Mouse (Mus musculus) ovary, postnatal 36 days (tissue): Measurements from ENCODE around the gene Asb17.
"Not testable (repeated sequence)": the region's sequence is repeated elsewhere in the genome, so short reads cannot be mapped to it uniquely, and the experiment has no call there.

Experiments used
- DNase-seq: peaks from one replicate; pipeline ENCODE4 v3.0.0; 2022; ENCODE audit warnings: low spot score, mixed read lengths

The Asb17 gene

DNA sequence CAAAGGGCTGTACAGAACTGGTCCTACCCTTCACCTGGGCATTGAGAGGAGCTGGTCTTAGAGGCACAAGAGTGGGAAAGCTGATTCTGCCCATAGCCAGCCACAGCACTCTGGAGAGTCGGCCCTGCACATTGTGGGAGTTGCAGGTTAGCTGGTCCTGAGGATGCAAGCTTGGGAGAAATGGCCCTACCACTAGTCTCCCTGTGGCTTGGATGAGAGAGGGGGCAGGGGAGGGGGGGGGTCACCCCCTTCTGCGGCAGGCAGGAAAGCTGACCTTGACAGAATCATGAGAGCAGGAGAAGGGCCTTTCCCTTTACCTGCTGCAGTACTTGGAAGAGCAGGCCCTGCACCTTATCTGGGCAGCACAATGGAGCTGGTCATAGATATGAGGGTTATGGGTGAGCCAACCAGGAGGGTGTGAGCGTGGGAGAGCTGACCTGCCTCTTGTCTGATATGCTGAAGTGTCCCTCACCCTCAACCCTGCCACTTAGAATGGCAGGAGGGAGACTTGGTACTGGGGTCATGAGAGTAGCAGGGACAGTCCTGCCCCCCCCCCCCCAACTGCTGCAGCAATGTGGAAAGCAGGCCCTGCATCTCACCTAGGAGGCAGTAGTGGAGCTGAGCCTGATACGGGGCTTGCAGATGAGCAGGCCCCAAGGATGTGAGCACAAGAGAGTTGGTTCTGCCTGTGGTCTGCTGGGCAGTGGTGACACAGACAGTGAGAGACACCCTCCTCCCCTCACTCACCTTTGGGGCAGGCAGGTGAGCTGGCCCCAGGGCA is 11.9 kb upstream of the Asb17 start:
- DNase-seq: no peak

DNA sequence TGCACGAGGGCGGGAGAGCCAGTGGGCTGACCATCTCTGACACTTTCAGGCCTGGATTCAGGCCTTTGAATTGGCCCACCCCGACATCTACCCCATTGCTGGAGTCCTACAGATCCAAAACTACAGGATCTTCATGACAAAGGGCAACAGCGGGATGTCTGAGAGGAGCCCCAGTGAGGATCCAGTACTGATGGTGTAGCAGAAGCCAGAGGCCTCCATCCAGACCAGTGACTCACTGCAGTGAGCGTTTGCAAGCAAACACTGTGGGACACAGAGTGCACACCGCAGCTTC is 11.4 kb upstream of the Asb17 start:
- DNase-seq: no peak

DNA sequence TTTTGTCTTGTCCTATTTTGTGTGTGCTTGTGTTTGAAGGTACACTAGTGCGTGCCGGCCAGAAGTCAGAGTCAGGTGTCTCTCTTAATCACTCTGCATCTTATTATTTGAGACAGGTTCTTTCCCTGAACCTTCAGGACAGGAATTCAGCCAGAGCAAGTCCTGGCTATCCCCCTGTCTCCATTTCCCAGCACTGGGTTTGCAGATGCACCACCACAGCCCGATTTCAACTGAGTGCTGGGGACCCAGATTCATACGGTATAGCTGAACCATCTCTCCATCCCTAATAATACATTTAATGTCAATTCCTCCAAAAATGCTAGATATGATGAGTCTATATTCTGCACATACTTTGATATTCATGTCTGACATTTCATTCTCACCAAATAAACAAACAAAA is 9.9 kb upstream of the Asb17 start:
- no peak for DNase-seq

- peak; percentile 55 for DNase-seq
These were observed 8.4 kb upstream of the Asb17 start for GRCm38 (mm10) chr3:153835455-153836086.

GRCm38 (mm10) chr3:153836316-153836715 is 7.7 kb upstream of the Asb17 start:
- no peak for DNase-seq

GRCm38 (mm10) chr3:153837593-153837992 is 6.4 kb upstream of the Asb17 start:
- DNase-seq: no peak

DNA sequence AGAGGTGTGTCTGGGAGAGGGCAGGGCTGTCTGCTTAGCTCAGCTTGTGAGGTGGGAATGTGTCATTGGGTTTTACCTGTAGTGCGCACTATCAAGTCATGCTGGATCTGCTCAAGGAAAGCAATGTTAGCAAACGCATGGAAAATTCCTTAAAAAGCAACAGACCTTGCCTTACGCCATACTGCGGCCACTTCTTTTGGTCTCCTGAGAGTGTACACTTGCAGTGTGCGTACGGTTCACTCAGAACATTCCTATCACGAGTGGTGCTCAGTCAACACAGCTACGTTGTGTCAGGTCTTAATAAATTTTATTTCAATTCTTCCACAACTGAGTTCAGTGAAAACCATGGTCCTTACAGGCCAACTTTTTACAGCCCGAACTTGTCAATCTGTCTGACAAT is 748 bp downstream of the Asb17 start:
- no peak for DNase-seq

GRCm38 (mm10) chr3:153845500-153845899 is 1.5 kb downstream of the Asb17 start:
- DNase-seq: no peak

DNA sequence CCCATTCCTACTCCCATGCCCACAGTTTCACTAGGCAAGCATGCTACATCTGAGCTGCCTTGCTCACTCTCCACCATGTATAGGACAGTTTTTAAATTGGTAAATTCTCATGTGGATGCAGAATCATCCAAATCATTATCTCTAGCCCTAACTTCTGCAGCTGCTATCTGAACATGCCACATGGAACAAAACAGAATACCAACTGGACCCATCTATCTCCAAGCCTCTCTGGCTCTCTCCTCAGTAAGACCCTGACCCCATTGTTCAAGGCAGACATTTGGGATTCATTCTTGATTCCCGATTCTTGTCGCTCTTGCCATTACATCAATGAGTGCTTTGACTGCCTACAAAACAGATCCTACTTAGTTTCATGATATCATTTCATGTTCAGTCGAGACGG is 2.1 kb downstream of the Asb17 start:
- no peak for DNase-seq

DNA sequence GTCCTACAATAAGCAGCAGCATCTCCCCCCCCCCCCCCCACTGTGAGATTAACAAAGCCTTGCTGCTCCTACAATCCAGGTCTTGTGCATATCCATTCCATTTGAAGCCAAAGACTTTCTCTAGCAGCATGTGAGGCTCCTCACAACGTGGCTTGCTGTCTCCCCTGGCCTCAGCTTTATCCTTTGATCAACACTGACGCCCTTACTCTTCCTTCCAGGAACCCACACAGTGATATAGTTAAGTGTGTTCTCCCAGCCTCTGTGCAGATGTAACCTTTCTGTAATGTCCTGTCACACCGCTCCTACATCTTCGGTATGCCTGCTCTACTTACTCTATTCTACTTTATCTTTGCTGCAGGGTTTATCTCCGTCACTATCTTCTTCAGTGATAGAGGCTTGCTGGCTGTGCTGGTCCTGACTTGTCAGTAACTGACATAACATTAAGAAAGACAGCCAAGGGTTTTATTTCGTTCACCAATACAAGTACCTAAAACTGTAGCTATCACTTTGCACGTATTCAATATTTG is 3.3 kb downstream of the Asb17 start:
- DNase-seq: no peak

DNA sequence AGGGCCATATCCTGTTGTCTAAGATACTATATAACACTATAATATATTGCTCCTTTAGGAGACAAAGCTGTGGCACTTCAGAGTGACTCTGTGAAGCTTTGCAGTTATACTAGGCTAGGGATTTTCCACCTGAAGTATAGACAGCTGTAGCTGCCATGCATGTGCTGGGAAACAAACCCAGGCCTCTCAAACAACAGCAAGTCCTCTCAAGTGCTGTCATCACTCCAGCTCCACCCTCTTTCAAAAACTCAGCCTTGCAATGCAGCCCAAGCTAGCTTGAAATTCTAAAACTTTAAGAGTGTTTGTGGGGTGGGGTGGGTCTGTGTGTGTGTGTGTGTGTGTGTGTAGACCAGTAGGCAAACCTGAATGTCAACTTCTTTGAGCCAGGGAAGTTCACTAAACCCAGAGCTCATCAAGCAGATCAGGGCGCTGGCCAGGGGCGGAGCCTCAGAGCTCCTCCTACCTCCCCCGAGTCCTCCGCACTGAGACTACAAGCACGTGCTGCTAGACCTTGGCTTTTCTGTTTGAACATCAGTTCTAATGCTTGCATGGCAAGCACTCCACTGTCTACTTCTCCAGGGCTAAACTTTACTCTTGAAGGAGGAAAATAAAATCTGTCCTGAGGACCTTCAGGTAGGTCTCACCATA is 5.5 kb downstream of the Asb17 start:
- no peak for DNase-seq

DNA sequence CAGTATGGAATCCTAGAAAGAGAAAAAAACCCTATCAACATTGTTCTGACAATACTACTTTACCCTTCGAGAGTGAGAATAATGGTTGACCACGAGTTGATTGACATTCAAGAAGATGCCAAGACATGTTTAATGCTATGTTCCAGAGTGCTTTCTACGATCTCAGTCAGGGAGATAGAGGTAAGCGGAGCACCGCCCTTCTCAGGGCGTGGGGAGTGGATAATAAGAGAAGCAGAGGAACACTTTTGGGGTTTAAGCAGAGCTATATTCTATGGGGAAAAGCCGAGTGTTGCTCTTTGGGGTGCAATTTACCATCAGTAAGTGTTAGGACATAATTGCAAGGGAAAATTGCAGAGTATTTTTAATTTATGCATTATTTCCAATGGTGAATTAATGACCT is 6.8 kb downstream of the Asb17 start:
- no peak for DNase-seq

DNA sequence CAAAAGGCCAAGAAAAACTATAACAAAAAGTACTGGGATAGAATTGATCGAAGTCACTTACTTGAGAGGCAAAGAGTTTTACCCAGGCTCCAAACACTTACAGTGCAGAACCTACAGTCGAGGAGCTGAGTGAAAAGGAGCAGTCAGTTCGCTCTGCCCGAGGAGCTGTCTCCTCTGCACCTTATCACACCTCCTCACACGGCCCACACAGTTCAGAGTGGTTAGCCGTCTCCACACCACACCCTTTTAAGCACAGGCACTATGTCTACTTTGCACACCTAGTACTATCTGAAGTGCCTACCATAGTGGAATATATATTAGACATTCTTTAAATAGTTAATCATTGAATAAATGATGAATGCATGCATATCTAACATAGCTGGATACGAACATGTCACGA is 8.3 kb downstream of the Asb17 start:
- no peak for DNase-seq

- no peak for DNase-seq
These were observed 14.5 kb downstream of the Asb17 start for GRCm38 (mm10) chr3:153858350-153859001.

- DNase-seq: not testable (repeated sequence)
These were observed 16.4 kb downstream of the Asb17 start for GRCm38 (mm10) chr3:153860392-153860791.

DNA sequence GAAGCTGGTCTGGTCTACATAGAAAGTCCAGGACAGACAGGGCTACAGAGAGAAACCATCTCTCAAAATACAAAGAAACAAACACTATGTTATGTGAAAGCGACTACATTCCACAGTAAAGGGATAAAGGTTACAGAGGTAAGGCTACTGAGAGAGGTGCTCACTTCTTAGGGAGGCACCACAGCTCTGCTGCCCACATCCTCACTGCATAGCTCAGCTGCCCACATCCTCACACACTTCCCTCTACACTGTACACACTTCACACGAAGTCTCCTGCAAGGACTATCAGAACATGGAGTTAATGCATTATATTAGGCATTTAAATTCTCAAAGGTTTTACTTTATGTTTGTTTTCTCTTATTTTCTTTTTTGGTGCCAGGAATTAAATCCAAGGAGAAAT is 19.8 kb downstream of the Asb17 start:
- no peak for DNase-seq

GRCm38 (mm10) chr3:153864636-153865429 is 20.8 kb downstream of the Asb17 start:
- DNase-seq: no peak

DNA sequence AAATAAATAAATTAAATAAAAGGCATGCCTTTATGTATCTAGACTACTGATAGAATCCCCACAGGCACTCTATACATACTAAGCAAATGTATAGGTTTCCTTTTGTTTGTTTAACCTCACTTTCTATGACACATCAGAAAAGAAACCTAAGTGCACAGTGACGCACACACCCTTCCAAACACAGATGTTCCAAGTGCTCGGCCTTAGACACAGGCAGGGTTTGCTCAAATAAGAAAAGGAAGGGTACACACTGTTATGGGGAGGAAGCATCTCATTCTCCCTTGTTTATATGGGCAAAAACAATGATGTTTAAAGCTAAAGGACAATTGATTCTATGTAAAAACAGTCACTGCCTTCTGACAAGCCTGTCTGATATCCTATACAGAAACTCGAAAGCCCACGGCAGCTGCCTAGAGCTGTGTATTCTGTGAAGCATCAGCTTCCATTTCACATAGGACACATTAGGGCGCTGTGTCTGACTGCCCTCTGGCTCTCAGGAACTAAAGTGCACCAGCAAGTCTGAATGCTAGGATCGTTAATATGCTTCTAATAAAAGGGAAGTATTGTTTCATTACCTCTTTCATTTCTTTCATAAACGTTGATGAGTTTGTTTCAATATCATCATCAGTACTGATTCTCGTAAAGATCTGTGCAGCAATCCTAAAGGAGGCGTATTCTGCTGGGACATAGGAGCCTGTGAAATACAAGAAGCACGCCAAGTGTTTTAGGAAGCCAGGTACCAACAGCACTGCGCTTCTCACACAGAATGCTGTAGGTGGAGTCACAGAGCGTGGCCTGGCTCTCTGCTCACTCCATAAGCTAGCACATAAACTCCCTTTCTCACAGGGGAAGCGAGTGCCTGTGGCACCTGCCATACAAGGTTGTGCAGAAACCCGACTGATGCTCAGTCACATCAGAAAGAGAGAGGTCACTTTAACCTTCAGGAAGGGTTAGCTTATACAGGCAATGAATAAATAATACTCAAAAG is 23.4 kb downstream of the Asb17 start:
- DNase-seq: no peak

DNA sequence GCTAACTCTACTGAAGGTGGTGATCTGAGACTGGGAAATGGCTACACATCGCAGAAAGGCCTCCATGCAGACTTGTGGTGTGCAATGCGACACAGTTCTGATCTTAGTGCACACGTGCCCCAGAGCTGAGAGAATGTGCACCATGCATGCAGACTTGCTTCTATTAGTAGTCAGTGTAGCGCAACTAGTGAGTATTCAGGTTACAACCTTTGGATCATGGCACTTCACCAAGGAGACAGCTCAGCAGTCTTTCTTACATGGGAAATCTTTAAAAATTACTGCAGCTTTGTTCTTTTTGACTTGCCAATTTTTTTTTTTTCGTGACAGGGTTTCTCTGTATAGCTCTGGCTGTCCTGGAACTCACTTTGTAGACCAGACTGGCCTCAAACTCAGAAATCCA is 27.4 kb downstream of the Asb17 start:
- no peak for DNase-seq

DNA sequence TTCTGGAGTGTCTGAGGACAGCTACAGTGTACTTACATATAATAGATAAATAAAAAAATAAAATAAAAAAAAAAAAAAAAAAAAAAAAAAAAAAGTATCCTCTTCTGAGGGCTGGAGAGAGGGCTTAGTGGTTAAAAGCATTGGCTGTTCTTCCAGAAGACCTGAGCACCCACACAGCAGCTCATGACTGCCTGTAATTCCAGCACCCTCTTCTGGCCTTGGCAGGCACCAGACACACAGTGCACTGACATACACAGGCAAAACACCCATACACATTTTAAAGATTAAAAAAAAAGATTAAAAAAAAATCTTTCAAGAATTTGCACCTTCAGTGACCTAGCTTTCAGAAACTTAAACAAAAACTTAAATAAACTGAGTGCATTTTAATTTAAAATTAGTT is 42.3 kb downstream of the Asb17 start:
- DNase-seq: no peak

GRCm38 (mm10) chr3:153888141-153888540 is 44.1 kb downstream of the Asb17 start:
- DNase-seq: no peak
